ENCODE assay signal across 24 mouse cellular contexts in the genomic region with DNA sequence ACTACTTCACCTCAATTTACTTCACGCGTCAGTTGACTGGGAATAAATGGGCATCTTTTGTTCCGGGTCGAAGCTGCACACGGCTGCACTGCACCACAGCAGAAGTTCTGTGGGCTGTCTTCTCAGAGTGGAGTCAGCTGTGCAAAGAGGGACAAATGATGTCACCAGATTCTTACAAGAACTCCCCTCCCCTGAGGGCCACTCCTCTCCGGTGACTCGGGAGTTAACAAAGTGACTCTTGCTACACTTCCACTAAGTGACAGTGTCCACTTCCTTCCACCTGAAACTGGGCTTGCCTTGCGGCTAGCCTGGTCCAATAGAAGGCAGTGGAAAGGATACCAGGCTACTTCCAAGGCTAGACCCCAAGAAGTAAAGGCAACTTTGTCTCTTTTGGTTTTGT. TPM values are rescaled to one million over a fixed set of nuclear protein-coding genes. Genes with fewer than 3 reads are reported as not detected.
"Had no signal": no experiment of that assay in that cellular context is flagged by ENCODE, and none has a peak within 500 bp of the region (broad histone marks: within the 10 kb centered on the region; RNA-seq: fewer than 3 reads in every experiment).

No protein-coding gene starts in this region.

- DNase-seq: kidney, adult 2 months; kidney, postnatal 36 days; lung, adult 2 months; lung, postnatal 36 days; right cerebral cortex, postnatal 4 days; spleen, adult 18-20 months; thymus, adult 2 months; thymus, postnatal 25 days had no signal

- H3K4me3 ChIP-seq: kidney, embryonic 15.5 days; left cerebral cortex, adult 2 months; limb, embryonic 10.5 days; liver, embryonic 15.5 days; megakaryocyte, embryonic 14.5 days; midbrain, embryonic 12.5 days; neural tube, embryonic 12.5 days had no signal

- H3K27me3 ChIP-seq: kidney, embryonic 15.5 days; midbrain, embryonic 12.5 days; neural tube, embryonic 12.5 days had no signal

- ATAC-seq: lung, postnatal 0 days had no signal

- H3K9ac ChIP-seq: kidney, embryonic 15.5 days; liver, embryonic 15.5 days; midbrain, embryonic 12.5 days; neural tube, embryonic 12.5 days had no signal

- H3K4me1 ChIP-seq: kidney, embryonic 15.5 days; limb, embryonic 10.5 days; liver, embryonic 15.5 days; megakaryocyte, embryonic 14.5 days; neural tube, embryonic 12.5 days had no signal

- H3K36me3 ChIP-seq: kidney, embryonic 15.5 days; limb, embryonic 10.5 days; liver, embryonic 15.5 days; midbrain, embryonic 12.5 days; neural tube, embryonic 12.5 days had no signal

- H3K9me3 ChIP-seq: limb, embryonic 10.5 days; midbrain, embryonic 12.5 days; neural tube, embryonic 12.5 days had no signal

- H3K27ac ChIP-seq: kidney, embryonic 15.5 days; left cerebral cortex, adult 2 months; limb, embryonic 10.5 days; liver, embryonic 15.5 days; midbrain, embryonic 12.5 days; neural tube, embryonic 12.5 days had no signal

- H3K4me2 ChIP-seq: kidney, embryonic 15.5 days; liver, embryonic 11.5 days; liver, embryonic 15.5 days; midbrain, embryonic 12.5 days; neural tube, embryonic 12.5 days had no signal

RNA-seq across cellular contexts. Expression of gene Olfr718-ps1, which starts 25.3 kb away (rescaled TPM):
- total RNA-seq: neutrophil, adult 5-6 weeks had no signal
- polyA plus RNA-seq: kidney, adult 2 months; limb, embryonic 14.5 days; liver, embryonic 11.5 days; liver, embryonic 15.5 days; lung, adult 2 months; lung, postnatal 0 days; midbrain, embryonic 12.5 days; neural tube, embryonic 12.5 days; testis, adult 2 months; thymus, adult 2 months had no signal

RNA-seq across cellular contexts. Expression of gene Spdye4b, which starts 58.7 kb away (rescaled TPM):
- total RNA-seq: layer of hippocampus, adult 18-20 months; layer of hippocampus, postnatal 10 days; left cerebral cortex, adult 2 months; left cerebral cortex, postnatal 14 days had no signal
- polyA plus RNA-seq: kidney, adult 2 months; kidney, embryonic 15.5 days; limb, embryonic 10.5 days; limb, embryonic 14.5 days; liver, embryonic 11.5 days; liver, embryonic 15.5 days; lung, adult 2 months; lung, postnatal 0 days; midbrain, embryonic 12.5 days; neural tube, embryonic 12.5 days; stomach, embryonic 14.5 days had no signal
